Mouse (Mus musculus): Measurements from ENCODE around the gene Slc15a1.

The Slc15a1 gene

DNA sequence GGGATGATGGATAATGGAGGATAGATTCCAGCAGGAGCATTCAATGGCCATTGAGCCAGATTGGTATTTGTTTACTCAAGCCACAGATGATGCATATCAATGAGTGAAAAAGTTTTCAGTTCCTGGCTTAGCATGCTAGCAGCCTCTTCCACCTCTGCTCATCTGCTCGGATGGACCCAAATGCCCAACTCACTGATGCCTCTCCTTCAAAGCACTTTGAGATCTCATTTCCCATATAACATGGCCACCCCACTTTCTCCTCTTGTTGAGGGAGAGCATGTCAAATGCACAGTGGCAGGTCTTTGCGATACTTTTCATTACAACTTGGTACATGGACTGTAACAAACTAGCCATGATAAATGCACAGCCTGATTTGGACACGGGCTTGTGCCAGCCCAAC, 20.6 kb downstream of the Slc15a1 start:
- no peaks in the 10 kb centered on the region for H3K9me3 ChIP-seq (ENCODE audit: low read length)
- H3K4me3 ChIP-seq (replicated peaks; ENCODE audit: low read length) = no peak overlapping the region
- TF ChIP-seq POU5F1 (IDR thresholded peaks at IDR 0.05; ENCODE audit: borderline replicate concordance, low read length) = no peak
- TF ChIP-seq NANOG (IDR thresholded peaks at IDR 0.05; ENCODE audit: borderline replicate concordance, low read length) = no peak
- H3K4me1 ChIP-seq (replicated peaks; ENCODE audit: low read depth, low read length) = no peaks in the 10 kb centered on the region
- H3K36me3 ChIP-seq (ENCODE audit: insufficient read depth, low read length) = peaks cover 35% of the 10 kb centered on the region
- H3K27me3 ChIP-seq (ENCODE audit: insufficient read depth, low read length) = no peaks in the 10 kb centered on the region

DNA sequence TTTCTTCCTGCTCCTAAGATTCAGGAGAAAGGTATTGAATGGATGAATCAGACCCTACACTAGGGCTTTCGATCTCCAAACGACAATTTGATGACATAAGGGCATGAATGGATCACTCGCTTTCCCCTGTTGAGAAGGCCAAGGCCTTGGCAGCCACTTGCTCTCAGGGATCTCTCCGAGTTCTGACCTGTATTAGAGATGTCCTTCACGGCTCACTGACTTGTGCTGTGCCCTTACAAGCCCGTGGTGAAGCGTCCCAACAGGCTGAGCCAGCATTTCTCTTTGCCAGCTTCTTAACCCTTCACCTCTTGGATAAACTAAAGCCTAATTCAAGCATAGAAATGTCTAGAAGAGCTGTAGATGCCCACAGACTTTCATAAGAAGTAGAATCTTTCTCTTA, 22.9 kb downstream of the Slc15a1 start:
- TF ChIP-seq NANOG (IDR thresholded peaks at IDR 0.05; ENCODE audit: borderline replicate concordance, low read length) = no peak
- no peaks in the 10 kb centered on the region for H3K27me3 ChIP-seq (ENCODE audit: insufficient read depth, low read length)
- no peak overlapping the region for H3K4me3 ChIP-seq (replicated peaks; ENCODE audit: low read length)
- H3K4me1 ChIP-seq (replicated peaks; ENCODE audit: low read depth, low read length) = no peaks in the 10 kb centered on the region
- peaks cover 38% of the 10 kb centered on the region for H3K36me3 ChIP-seq (ENCODE audit: insufficient read depth, low read length)
- no peaks in the 10 kb centered on the region for H3K9me3 ChIP-seq (ENCODE audit: low read length)

DNA sequence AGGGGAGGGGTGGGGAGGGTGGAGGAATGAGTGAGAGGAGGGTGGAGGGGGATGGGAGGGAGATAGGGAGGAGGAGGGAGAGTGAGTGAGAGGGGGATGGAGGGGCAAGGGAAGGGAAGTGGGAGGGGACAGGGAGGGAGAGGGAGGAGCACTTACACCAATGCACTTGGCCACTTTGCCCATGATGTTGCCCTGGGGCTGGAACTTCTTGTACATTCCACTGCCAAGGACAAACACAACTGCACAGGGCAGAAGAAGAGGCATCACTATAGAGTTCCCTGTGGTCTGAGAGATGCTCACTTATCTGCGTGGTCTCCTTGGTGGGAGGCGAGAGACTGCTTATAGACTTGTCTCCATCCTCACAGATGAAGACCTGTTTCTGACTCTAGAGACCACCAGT, 23.5 kb downstream of the Slc15a1 start:
- Histone ChIP-seq H3K4me3 (replicated peaks; ENCODE audit: low read length) (no peak overlapping the region), H3K9me3 (ENCODE audit: low read length) (no peaks in the 10 kb centered on the region), H3K4me1 (replicated peaks; ENCODE audit: low read depth, low read length) (no peaks in the 10 kb centered on the region), H3K27me3 (ENCODE audit: insufficient read depth, low read length) (no peaks in the 10 kb centered on the region), H3K36me3 (ENCODE audit: insufficient read depth, low read length) (peaks cover 39% of the 10 kb centered on the region)
- TF ChIP-seq CTCF (conservative IDR thresholded peaks at IDR 0.05; ENCODE audit: low read length) (no peak), NANOG (IDR thresholded peaks at IDR 0.05; ENCODE audit: borderline replicate concordance, low read length) (no peak), POU5F1 (IDR thresholded peaks at IDR 0.05; ENCODE audit: borderline replicate concordance, low read length) (no peak)

DNA sequence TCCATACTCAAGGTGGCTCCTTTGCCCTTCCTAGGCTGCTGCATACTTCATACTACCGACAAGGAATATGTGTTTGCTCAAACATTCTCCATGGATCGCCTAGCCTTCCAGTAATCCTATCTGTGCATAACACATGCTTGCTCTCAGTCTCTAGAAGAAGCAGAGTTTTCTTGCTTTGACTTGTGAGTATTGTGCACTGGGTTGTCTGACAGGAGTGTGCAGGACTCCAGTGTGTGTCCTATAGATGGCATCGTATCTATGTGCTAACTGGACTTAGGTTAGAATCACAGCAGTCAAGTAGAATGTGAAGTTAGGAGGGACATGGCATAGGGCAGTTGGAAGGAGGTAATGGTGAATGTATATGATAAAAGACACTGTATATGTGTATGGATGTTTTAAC, 26.0 kb downstream of the Slc15a1 start:
- no peak overlapping the region for H3K4me3 ChIP-seq (replicated peaks; ENCODE audit: low read length)
- TF ChIP-seq CTCF (conservative IDR thresholded peaks at IDR 0.05; ENCODE audit: low read length) (no peak), NANOG (IDR thresholded peaks at IDR 0.05; ENCODE audit: borderline replicate concordance, low read length) (no peak), POU5F1 (IDR thresholded peaks at IDR 0.05; ENCODE audit: borderline replicate concordance, low read length) (no peak)
- no peaks in the 10 kb centered on the region for H3K27me3 ChIP-seq (ENCODE audit: insufficient read depth, low read length)
- H3K4me1 ChIP-seq (replicated peaks; ENCODE audit: low read depth, low read length) = 0 out of 2 replicates have a peak, but pooled peaks cover 3% of the 10 kb centered on the region
- no peaks in the 10 kb centered on the region for H3K9me3 ChIP-seq (ENCODE audit: low read length)
- peaks cover 36% of the 10 kb centered on the region for H3K36me3 ChIP-seq (ENCODE audit: insufficient read depth, low read length)

DNA sequence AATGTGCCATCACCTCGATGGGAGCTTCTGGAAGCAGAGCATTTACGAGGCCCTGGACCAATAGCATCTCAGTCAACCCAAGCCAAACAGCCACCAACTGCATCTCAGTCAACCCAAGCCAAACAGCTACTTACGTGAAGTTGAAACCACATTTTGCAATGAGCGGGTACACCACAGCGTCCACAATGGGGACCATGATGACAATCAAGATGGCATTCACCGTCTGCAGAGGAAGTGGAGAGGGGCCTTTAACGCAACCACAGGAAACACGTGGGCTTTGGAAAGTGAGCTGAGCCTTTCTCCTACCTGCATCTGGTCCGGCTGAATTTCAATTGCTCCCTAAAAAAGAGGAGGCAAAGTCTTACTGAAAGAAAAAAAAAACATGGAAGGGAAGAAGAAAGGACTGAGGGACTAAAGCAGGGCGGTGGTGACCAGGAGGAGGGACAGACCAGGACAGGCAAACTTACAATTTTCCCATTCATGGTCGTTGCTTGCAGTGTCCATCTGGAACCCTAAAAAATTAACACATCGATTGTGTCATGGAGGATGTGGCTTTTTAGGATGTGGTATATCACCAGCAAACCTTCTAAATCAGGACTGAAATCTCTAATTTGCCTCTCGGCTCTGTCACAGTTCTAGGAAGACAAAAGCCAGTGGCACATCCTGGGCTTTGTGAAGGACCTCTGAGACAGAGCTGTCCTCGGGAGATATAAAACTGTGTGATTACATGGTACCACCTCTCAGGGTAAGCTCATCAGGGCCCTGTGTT, 26.9 kb downstream of the Slc15a1 start:
- H3K9me3 ChIP-seq (ENCODE audit: low read length) = no peaks in the 10 kb centered on the region
- no peak overlapping the region for H3K4me3 ChIP-seq (replicated peaks; ENCODE audit: low read length)
- no peak for TF ChIP-seq NANOG (IDR thresholded peaks at IDR 0.05; ENCODE audit: borderline replicate concordance, low read length)
- no peak for TF ChIP-seq POU5F1 (IDR thresholded peaks at IDR 0.05; ENCODE audit: borderline replicate concordance, low read length)
- TF ChIP-seq CTCF (conservative IDR thresholded peaks at IDR 0.05; ENCODE audit: low read length) = no peak
- H3K27me3 ChIP-seq (ENCODE audit: insufficient read depth, low read length) = no peaks in the 10 kb centered on the region
- 0 out of 2 replicates have a peak, but pooled peaks cover 3% of the 10 kb centered on the region for H3K4me1 ChIP-seq (replicated peaks; ENCODE audit: low read depth, low read length)
- peaks cover 41% of the 10 kb centered on the region for H3K36me3 ChIP-seq (ENCODE audit: insufficient read depth, low read length)

DNA sequence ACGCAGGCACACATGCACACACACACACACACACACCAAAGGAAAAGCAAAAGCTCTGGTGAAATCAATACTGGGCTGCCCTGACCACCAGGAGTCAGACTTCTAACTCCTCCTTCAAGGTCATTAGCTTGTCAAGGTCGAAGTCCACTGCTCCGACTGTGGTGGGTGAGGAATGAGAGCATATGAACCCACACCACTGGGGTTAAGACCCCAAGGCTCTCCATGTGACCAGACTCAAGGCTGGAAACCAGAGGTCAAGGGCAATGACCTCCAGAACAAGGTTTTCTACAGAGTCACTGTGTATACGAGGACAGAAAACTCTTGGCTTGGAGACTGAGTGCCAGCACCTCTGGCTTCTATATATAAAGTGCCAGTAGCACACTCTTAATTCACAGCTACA, 31.2 kb downstream of the Slc15a1 start:
- Histone ChIP-seq H3K4me3 (replicated peaks; ENCODE audit: low read length) (no peak overlapping the region), H3K27me3 (ENCODE audit: insufficient read depth, low read length) (no peaks in the 10 kb centered on the region), H3K4me1 (replicated peaks; ENCODE audit: low read depth, low read length) (0 out of 2 replicates have a peak, but pooled peaks cover 3% of the 10 kb centered on the region), H3K36me3 (ENCODE audit: insufficient read depth, low read length) (peaks cover 46% of the 10 kb centered on the region), H3K9me3 (ENCODE audit: low read length) (no peaks in the 10 kb centered on the region)
- TF ChIP-seq CTCF (conservative IDR thresholded peaks at IDR 0.05; ENCODE audit: low read length) (no peak), NANOG (IDR thresholded peaks at IDR 0.05; ENCODE audit: borderline replicate concordance, low read length) (no peak), POU5F1 (IDR thresholded peaks at IDR 0.05; ENCODE audit: borderline replicate concordance, low read length) (no peak)

DNA sequence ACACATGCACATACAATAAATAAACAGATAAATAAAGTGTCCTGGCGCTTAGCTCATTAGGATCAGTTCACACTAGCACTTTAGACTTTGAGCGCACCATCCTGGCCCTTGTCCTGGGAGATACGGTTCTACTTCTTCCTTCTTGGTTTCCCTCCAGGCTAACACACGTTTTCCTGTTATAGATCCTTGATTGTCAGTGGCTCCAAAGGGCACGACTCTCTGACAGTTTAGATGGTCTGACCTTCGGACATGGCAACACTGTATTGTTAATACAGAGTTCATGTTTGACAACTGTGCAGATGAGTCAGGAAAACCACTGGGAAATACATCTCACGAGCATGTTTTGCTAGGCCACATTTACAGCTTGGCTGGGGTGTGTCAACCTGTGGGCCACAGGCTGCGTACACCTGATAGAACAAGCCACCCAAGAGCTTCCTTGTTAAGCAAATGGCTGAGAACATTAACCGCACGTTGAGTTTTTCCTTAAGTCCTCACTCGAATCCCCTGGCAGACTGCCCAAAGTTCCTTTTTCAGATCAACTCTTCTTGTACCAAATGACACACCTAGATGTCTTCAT, 33.4 kb downstream of the Slc15a1 start:
- TF ChIP-seq NANOG (IDR thresholded peaks at IDR 0.05; ENCODE audit: borderline replicate concordance, low read length) = no peak
- no peak for TF ChIP-seq POU5F1 (IDR thresholded peaks at IDR 0.05; ENCODE audit: borderline replicate concordance, low read length)
- 0 out of 2 replicates have a peak, but pooled peaks cover 3% of the 10 kb centered on the region for H3K4me1 ChIP-seq (replicated peaks; ENCODE audit: low read depth, low read length)
- peaks cover 31% of the 10 kb centered on the region for H3K36me3 ChIP-seq (ENCODE audit: insufficient read depth, low read length)
- no peaks in the 10 kb centered on the region for H3K9me3 ChIP-seq (ENCODE audit: low read length)
- no peaks in the 10 kb centered on the region for H3K27me3 ChIP-seq (ENCODE audit: insufficient read depth, low read length)
- no peak overlapping the region for H3K4me3 ChIP-seq (replicated peaks; ENCODE audit: low read length)

DNA sequence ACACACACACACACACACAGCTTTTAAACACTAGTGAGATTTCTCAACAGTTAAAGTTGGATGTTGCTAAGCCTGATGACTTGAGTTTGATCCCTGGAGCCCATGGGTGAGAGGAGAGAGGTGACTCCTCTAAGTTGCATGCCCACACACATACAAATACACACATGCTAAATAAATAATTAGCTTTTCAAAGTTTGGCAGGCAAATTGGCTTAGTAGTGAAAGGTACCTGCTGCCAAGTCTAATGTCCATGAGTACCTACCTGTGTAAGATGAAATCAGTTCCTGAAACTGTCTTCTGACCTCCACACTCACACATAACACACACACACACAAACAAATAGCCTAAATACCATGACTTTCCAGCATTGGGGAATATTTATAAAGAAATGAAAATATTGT, 35.5 kb downstream of the Slc15a1 start:
- Histone ChIP-seq H3K4me3 (replicated peaks; ENCODE audit: low read length) (no peak overlapping the region), H3K27me3 (ENCODE audit: insufficient read depth, low read length) (no peaks in the 10 kb centered on the region), H3K4me1 (replicated peaks; ENCODE audit: low read depth, low read length) (0 out of 2 replicates have a peak, but pooled peaks cover 4% of the 10 kb centered on the region), H3K9me3 (ENCODE audit: low read length) (no peaks in the 10 kb centered on the region), H3K36me3 (ENCODE audit: insufficient read depth, low read length) (peaks cover 32% of the 10 kb centered on the region)
- TF ChIP-seq CTCF (conservative IDR thresholded peaks at IDR 0.05; ENCODE audit: low read length) (no peak), NANOG (IDR thresholded peaks at IDR 0.05; ENCODE audit: borderline replicate concordance, low read length) (no peak), POU5F1 (IDR thresholded peaks at IDR 0.05; ENCODE audit: borderline replicate concordance, low read length) (no peak)
